Mouse (Mus musculus): ENCODE measurements at regions not wholly inside any gene's neighbourhood (a gene's known extent, or its start where the extent isn't known, plus 50 kb on each side); places are given as distances from the start of the nearest gene placed in this dataset.

DNA sequence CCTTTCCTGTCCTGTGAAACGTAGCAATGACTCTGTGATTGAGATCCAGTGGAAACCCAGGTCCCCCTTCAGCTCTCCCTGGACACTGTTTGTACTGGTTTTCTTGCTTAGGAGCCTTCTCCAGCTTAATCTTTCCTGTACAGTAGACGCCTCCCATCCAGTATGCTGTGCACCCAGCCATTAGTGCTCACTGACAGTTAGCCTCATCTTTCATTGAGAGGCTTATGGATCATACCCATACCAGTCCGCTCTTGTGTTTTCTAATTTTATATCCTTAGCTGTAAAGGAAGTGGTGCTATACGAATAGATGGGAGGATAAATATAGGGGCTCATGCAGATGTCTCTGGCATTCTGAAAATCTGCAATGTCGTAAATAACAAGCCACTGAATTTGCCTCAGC is 269.9 kb downstream of the Ptprc start:
- in situ Hi-C loops (cut with MboI; ENCODE audit: low pct_unique_long_range_greater_than_20kb): no loop called here
- no peak for TF ChIP-seq CTCF (IDR thresholded peaks at IDR 0.05)
- ChIA-PET CTCF (interaction anchor here (1.1 to 1.2 kb wide), 3 partner anchors 9 to 19 kb away, joined by 3 to 6 read pairs (median 3); no protein-coding TSS in a partner anchor), POLR2A (interaction anchor here (0.8 kb wide), 1 partner anchor 9 kb away, joined by 3 read pairs; no protein-coding TSS in a partner anchor)
- ATAC-seq (no peak), DNase-seq (ENCODE audit: low read depth, low spot score) (no peak)
- no peaks in the 10 kb centered on the region for H3K27me3 ChIP-seq

- POLR2A ChIA-PET: no interaction called here
- CTCF ChIA-PET: interaction anchor here (1.1 kb wide), 1 partner anchor 11 kb away, joined by 3 read pairs; no protein-coding TSS in a partner anchor
- in situ Hi-C loops (cut with MboI; ENCODE audit: low pct_unique_long_range_greater_than_20kb): no loop called here
- DNase-seq (ENCODE audit: low read depth, low spot score) (no peak), ATAC-seq (no peak)
- no peaks in the 10 kb centered on the region for H3K27me3 ChIP-seq
- TF ChIP-seq CTCF (IDR thresholded peaks at IDR 0.05): no peak
These were observed 272.2 kb downstream of the Ptprc start for GRCm38 (mm10) chr1:137903351-137903750.

- ChIA-PET POLR2A (no interaction called here), CTCF (interaction anchor here (1.1 kb wide), 1 partner anchor 11 kb away, joined by 3 read pairs; no protein-coding TSS in a partner anchor)
- no peak for TF ChIP-seq CTCF (IDR thresholded peaks at IDR 0.05)
- DNase-seq (ENCODE audit: low read depth, low spot score) (no peak), ATAC-seq (no peak)
- no peaks in the 10 kb centered on the region for H3K27me3 ChIP-seq
- in situ Hi-C loops (cut with MboI; ENCODE audit: low pct_unique_long_range_greater_than_20kb): no loop called here
These were observed 272.6 kb downstream of the Ptprc start for GRCm38 (mm10) chr1:137902859-137903258.

- ChIA-PET CTCF (no interaction called here), POLR2A (no interaction called here)
- H3K27me3 ChIP-seq: no peaks in the 10 kb centered on the region
- DNase-seq (ENCODE audit: low read depth, low spot score) (no peak), ATAC-seq (no peak)
- in situ Hi-C loops (cut with MboI; ENCODE audit: low pct_unique_long_range_greater_than_20kb): no loop called here
- no peak for TF ChIP-seq CTCF (IDR thresholded peaks at IDR 0.05)
These were observed 273.5 kb downstream of the Ptprc start for GRCm38 (mm10) chr1:137901996-137902395.

GRCm38 (mm10) chr1:137901211-137901610 is 274.3 kb downstream of the Ptprc start:
- ATAC-seq: no peak
- in situ Hi-C loops (cut with MboI; ENCODE audit: low pct_unique_long_range_greater_than_20kb): no loop called here
- TF ChIP-seq CTCF (IDR thresholded peaks at IDR 0.05): no peak
- no peak for DNase-seq (ENCODE audit: low read depth, low spot score)
- no peaks in the 10 kb centered on the region for H3K27me3 ChIP-seq
- POLR2A ChIA-PET: no interaction called here
- CTCF ChIA-PET: no interaction called here

DNA sequence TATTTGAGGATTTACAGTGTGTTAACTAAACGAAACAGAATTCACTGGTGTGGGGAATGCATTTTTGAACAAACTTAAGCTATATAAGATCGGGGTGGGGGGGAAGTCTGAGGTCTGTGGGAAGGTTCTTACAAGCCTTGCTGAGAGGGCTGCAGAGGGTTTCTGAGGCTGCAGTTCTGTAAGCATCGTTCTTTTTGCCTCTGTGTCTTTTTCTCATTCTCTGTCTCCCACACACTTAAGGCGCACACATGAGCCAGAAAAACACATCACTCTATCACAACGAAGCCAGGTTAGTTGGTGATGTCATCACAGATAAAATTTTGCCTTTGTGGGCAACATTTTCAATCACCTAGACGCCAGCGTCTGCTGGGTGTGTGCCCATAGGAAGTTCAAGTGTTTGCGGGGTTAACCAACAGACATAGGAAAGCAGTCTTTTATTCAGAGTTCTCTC is 274.9 kb downstream of the Ptprc start:
- DNase-seq (ENCODE audit: low read depth, low spot score) (no peak), ATAC-seq (no peak)
- CTCF ChIA-PET: no interaction called here
- TF ChIP-seq CTCF (IDR thresholded peaks at IDR 0.05): no peak
- POLR2A ChIA-PET: no interaction called here
- in situ Hi-C loops (cut with MboI; ENCODE audit: low pct_unique_long_range_greater_than_20kb): no loop called here
- H3K27me3 ChIP-seq: no peaks in the 10 kb centered on the region

GRCm38 (mm10) chr1:137899916-137900601 is 275.4 kb downstream of the Ptprc start:
- in situ Hi-C loops (cut with MboI; ENCODE audit: low pct_unique_long_range_greater_than_20kb): loop anchor here (5.0 kb wide), 1 partner anchor 142 kb away; no protein-coding TSS in a partner anchor
- ChIA-PET POLR2A (interaction anchor here (0.7 kb wide), 1 partner anchor 100 kb away, joined by 4 read pairs; no protein-coding TSS in a partner anchor), CTCF (no interaction called here)
- H3K27me3 ChIP-seq: no peaks in the 10 kb centered on the region
- DNase-seq (ENCODE audit: low read depth, low spot score) (no peak), ATAC-seq (no peak)
- no peak for TF ChIP-seq CTCF (IDR thresholded peaks at IDR 0.05)

DNA sequence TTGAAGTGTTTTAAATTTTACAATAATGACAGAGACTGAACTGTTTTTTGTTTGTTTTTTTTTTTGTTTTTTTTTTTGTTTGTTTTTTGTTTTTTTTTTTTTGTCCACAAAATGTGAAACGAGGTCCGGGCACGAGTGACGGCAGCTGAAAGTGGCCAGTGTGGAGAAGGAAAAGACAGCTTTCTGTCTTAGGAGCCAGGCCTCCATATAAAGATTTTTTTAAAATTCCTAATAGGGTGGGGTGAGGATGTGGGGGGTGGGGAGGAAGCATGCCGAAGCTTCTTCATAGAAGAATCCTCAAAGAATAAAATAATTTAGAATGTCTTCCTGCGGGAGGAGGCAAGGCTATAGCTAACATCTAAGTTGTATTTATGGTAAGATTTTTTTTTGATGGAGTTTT is 276.2 kb downstream of the Ptprc start:
- in situ Hi-C loops (cut with MboI; ENCODE audit: low pct_unique_long_range_greater_than_20kb): loop anchor here (5.0 kb wide), 1 partner anchor 143 kb away; no protein-coding TSS in a partner anchor
- no peak for DNase-seq (ENCODE audit: low read depth, low spot score)
- TF ChIP-seq CTCF (IDR thresholded peaks at IDR 0.05): no peak
- no peak for ATAC-seq
- H3K27me3 ChIP-seq: no peaks in the 10 kb centered on the region
- CTCF ChIA-PET: interaction anchor here (1.2 kb wide), 1 partner anchor 19 kb away, joined by 3 read pairs; no protein-coding TSS in a partner anchor
- POLR2A ChIA-PET: interaction anchor here (0.7 kb wide), 6 partner anchors 15 to 1588 kb away, joined by 3 to 7 read pairs (median 4); no protein-coding TSS in a partner anchor

GRCm38 (mm10) chr1:137898891-137899290 is 276.6 kb downstream of the Ptprc start:
- in situ Hi-C loops (cut with MboI; ENCODE audit: low pct_unique_long_range_greater_than_20kb): loop anchor here (5.0 kb wide), 1 partner anchor 143 kb away; no protein-coding TSS in a partner anchor
- no peaks in the 10 kb centered on the region for H3K27me3 ChIP-seq
- DNase-seq (ENCODE audit: low read depth, low spot score) (no peak), ATAC-seq (peak; percentile 37)
- ChIA-PET POLR2A (interaction anchor here (0.7 kb wide), 6 partner anchors 15 to 1588 kb away, joined by 3 to 7 read pairs (median 4); no protein-coding TSS in a partner anchor), CTCF (interaction anchor here (1.2 kb wide), 1 partner anchor 19 kb away, joined by 3 read pairs; no protein-coding TSS in a partner anchor)
- TF ChIP-seq CTCF (IDR thresholded peaks at IDR 0.05): no peak

- DNase-seq (ENCODE audit: low read depth, low spot score): peak; percentile 54
- in situ Hi-C loops (cut with MboI; ENCODE audit: low pct_unique_long_range_greater_than_20kb): loop anchor here (5.0 kb wide), 1 partner anchor 144 kb away; no protein-coding TSS in a partner anchor
- no peaks in the 10 kb centered on the region for H3K27me3 ChIP-seq
- ChIA-PET CTCF (interaction anchor here (1.2 kb wide), 1 partner anchor 20 kb away, joined by 3 read pairs; no protein-coding TSS in a partner anchor), POLR2A (interaction anchor here (0.6 kb wide), 1 partner anchor 255 kb away, joined by 3 read pairs; no protein-coding TSS in a partner anchor)
- ATAC-seq: peak; percentile 98
- no peak for TF ChIP-seq CTCF (IDR thresholded peaks at IDR 0.05)
These were observed 277.1 kb downstream of the Ptprc start for GRCm38 (mm10) chr1:137898397-137898796.

DNA sequence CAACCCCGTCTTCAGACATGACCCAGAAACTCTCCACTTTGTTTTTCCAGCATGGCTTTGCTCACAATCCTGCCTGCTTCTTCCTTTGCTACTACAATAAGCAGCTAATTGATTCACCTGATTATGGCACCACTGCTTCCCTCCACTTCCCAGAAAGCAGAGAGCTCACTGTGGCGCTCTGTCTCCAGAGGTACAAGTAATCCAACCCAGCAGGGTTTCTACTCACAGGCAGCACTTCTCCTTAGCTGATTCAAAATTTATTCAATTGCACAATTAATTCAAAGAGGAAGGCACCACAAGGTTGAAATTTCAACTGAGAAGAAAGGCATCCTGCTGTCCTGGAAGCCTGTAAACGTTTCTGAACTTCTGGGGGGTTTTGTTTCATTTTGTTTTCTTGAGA is 293.9 kb downstream of the Ptprc start:
- H3K27me3 ChIP-seq: no peaks in the 10 kb centered on the region

More for the DNA sequence above, 293.9 kb downstream of the Ptprc start:
- ChIA-PET CTCF (interaction anchor here (1.4 kb wide), 1 partner anchor 18 kb away, joined by 4 read pairs; no protein-coding TSS in a partner anchor), POLR2A (interaction anchor here (1.6 kb wide), 1 partner anchor 18 kb away, joined by 3 read pairs; no protein-coding TSS in a partner anchor)
- in situ Hi-C loops (cut with MboI; ENCODE audit: low pct_unique_long_range_greater_than_20kb): no loop called here
- ATAC-seq (no peak), DNase-seq (ENCODE audit: low read depth, low spot score) (no peak)
- no peak for TF ChIP-seq CTCF (IDR thresholded peaks at IDR 0.05)

All from Patski (cell line).